Mouse (Mus musculus) liver, adult 10 weeks (tissue): Measurements from ENCODE around the gene Lig1. TPM values are rescaled to one million over a fixed set of nuclear protein-coding genes. Genes with fewer than 3 reads are reported as not detected.

ENCODE experiments used
- polyA plus RNA-seq: library from polyadenylated mRNA; stranded (reverse); fragments of 350-450 nt; fragmentation: Illumina TruSeq; extraction: RNeasy Lipid Tissue Mini Kit (QIAGEN cat#74804); gene quantifications from one replicate; pipeline ENCODE4 v1.2.3, GENCODE M21; 2014; ENCODE audit warnings: low read depth, low replicate concordance

Lig1 gene
- polyA plus RNA-seq, result 1.0 TPM

GRCm38 (mm10) chr7:13277081-13277480 is at the start of gene Lig1:
Gene Lig1, plus strand, starts transcription at chr7:13277283.

GRCm38 (mm10) chr7:13278308-13278891 is 1.3 kb downstream of the Lig1 start, which contains the start of gene Zswim9:
Gene Zswim9, minus strand, starts transcription at chr7:13278721.

DNA sequence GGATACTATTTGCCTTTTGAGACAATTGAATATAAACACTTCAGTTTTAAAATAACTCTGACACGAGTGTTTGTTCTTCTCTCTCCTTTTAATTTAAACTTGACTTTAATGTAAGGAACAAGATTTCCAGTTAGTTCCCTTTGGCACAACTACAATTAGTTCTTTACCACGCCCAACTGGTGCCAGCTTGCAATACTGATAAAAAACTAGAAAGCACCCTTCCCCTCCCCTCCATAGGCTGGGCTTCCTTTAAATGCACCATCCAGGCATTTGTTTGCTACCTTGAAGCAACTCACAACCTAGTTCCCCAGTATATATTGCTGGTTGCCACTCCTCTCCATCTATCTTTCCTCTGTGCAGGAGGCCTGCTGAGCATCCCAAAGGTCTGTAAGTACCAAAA is 47.2 kb downstream of the Lig1 start, which contains the start of gene Pla2g4c:
TSS of gene Pla2g4c (plus strand) at position 340 of the 400 bp plus-strand sequence.

Other genes with a start within 250 kb of the Lig1 start
- gene Chmp2a, start 242.5 kb upstream of the Lig1 start, polyA plus RNA-seq, result 78.1 TPM
- 30.5 TPM for gene Ube2m, start 239.0 kb upstream of the Lig1 start, polyA plus RNA-seq
- gene Mzf1, start 222.5 kb upstream of the Lig1 start, polyA plus RNA-seq, result 0.11 TPM
- gene Vmn1r85, start 182.1 kb upstream of the Lig1 start, polyA plus RNA-seq, result not detected
- gene Vmn1r86, start 157.4 kb upstream of the Lig1 start, polyA plus RNA-seq, result not detected
- not detected for gene Vmn1r87, start 137.1 kb upstream of the Lig1 start, polyA plus RNA-seq
- 0.05 TPM for gene Vmn1r88, start 117.7 kb upstream of the Lig1 start, polyA plus RNA-seq
- not detected for gene Vmn1r89, start 64.3 kb upstream of the Lig1 start, polyA plus RNA-seq
- gene Zswim9, start 1.4 kb downstream of the Lig1 start, polyA plus RNA-seq, result 2.5 TPM
- gene Pla2g4c, start 47.4 kb downstream of the Lig1 start, polyA plus RNA-seq, result not detected
- not detected for gene Cabp5, start 120.8 kb downstream of the Lig1 start, polyA plus RNA-seq
- gene Bsph1, start 173.6 kb downstream of the Lig1 start, polyA plus RNA-seq, result not detected